Mouse (Mus musculus) spleen, postnatal 36 days (tissue): Measurements from ENCODE around the gene Btbd8.

Experiments used
- DNase-seq, 2 experiments: peaks; one replicate each; pipeline ENCODE4 v3.0.0; 2022; ENCODE audit warnings: low spot score in 2 of 2, mixed read lengths in 1 of 2

Gene Btbd8

GRCm38 (mm10) chr5:107450299-107450698, 12.5 kb downstream of the Btbd8 start:
- no peak for DNase-seq

- DNase-seq, result no peak
These were observed 24.6 kb downstream of the Btbd8 start for GRCm38 (mm10) chr5:107462147-107463076.

GRCm38 (mm10) chr5:107466501-107466900, 28.7 kb downstream of the Btbd8 start:
- no peak for DNase-seq

- DNase-seq, result no peak
These were observed 29.3 kb downstream of the Btbd8 start for GRCm38 (mm10) chr5:107467098-107467497.

GRCm38 (mm10) chr5:107470600-107471329, 33.0 kb downstream of the Btbd8 start:
- peak in 1 of 2 experiments; percentile 2 for DNase-seq

- no peak for DNase-seq
These were observed 42.4 kb downstream of the Btbd8 start for GRCm38 (mm10) chr5:107480194-107480593.

GRCm38 (mm10) chr5:107488996-107489395, 51.2 kb downstream of the Btbd8 start:
- no peak for DNase-seq

GRCm38 (mm10) chr5:107491036-107491435, 53.2 kb downstream of the Btbd8 start:
- DNase-seq, result no peak

GRCm38 (mm10) chr5:107492471-107492870, 54.7 kb downstream of the Btbd8 start:
- no peak for DNase-seq

- DNase-seq, result no peak
These were observed 57.0 kb downstream of the Btbd8 start for GRCm38 (mm10) chr5:107494759-107495158.

GRCm38 (mm10) chr5:107496047-107496446, 58.2 kb downstream of the Btbd8 start:
- DNase-seq, result no peak

- DNase-seq, result no peak
These were observed 60.0 kb downstream of the Btbd8 start for GRCm38 (mm10) chr5:107497519-107498501.

- DNase-seq, result no peak
These were observed 61.1 kb downstream of the Btbd8 start for GRCm38 (mm10) chr5:107498806-107499310.

- DNase-seq, result no peak
These were observed 62.2 kb downstream of the Btbd8 start for GRCm38 (mm10) chr5:107499891-107500535.

- no peak for DNase-seq
These were observed 62.9 kb downstream of the Btbd8 start for GRCm38 (mm10) chr5:107500741-107501140.

GRCm38 (mm10) chr5:107507321-107507720, 69.5 kb downstream of the Btbd8 start, which contains the start of gene Gm42669:
Gene Gm42669, plus strand, starts transcription at chr5:107507621.
- DNase-seq, result no peak

GRCm38 (mm10) chr5:107510503-107510902, 72.7 kb downstream of the Btbd8 start:
- DNase-seq, result no peak

GRCm38 (mm10) chr5:107511326-107511725, 73.5 kb downstream of the Btbd8 start:
- no peak for DNase-seq

- DNase-seq, result peak; percentile 67 to 69
These were observed 75.8 kb downstream of the Btbd8 start for GRCm38 (mm10) chr5:107513583-107513982.

- no peak for DNase-seq
These were observed 77.7 kb downstream of the Btbd8 start for GRCm38 (mm10) chr5:107515453-107515852.

GRCm38 (mm10) chr5:107516087-107516486, 78.3 kb downstream of the Btbd8 start:
- no peak for DNase-seq
